Mouse (Mus musculus): ENCODE measurements at regions not wholly inside any gene's neighbourhood (a gene's known extent, or its start where the extent isn't known, plus 50 kb on each side); places are given as distances from the start of the nearest gene placed in this dataset.

DNA sequence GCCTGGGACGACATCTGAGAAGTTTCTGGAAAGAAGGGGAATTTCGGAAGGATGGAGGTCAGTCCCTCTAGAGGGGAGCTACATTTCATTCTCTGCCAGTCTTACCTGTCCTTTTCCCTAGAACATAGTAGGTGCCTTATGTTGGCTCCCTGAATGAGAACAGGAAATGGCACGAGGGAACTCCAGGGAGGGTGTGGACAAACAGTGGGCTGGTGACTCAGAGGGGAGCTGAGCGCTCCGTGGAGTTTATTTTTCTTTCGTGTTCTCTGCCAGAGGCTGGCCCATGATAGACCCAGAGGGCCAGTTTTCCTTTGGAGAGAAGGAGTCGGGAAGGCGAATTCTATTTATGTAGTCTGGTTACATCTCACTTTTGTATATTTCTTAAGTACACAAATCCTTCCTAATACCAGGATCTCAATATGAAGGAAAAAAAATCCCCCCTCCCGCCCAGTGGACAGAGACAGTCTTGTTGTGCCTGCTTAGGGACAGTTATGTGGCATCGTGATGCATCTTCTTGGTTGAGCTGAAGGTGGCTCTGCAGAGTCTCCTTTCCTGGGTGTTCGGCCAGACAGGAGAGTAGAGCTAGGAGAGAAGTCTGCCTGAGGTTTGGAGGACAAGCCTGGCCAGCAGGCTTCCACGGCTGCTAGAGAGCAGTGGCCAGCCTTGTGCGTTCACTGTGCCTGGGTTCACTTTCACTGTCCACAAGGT lies 84.3 kb upstream of the Rbpj start:
- no peak for DNase-seq

- no peak for DNase-seq
Measured at GRCm38 (mm10) chr5:53384026-53384425, 81.9 kb upstream of the Rbpj start.

- DNase-seq = no peak
Measured at GRCm38 (mm10) chr5:53385513-53386148, 80.3 kb upstream of the Rbpj start.

DNA sequence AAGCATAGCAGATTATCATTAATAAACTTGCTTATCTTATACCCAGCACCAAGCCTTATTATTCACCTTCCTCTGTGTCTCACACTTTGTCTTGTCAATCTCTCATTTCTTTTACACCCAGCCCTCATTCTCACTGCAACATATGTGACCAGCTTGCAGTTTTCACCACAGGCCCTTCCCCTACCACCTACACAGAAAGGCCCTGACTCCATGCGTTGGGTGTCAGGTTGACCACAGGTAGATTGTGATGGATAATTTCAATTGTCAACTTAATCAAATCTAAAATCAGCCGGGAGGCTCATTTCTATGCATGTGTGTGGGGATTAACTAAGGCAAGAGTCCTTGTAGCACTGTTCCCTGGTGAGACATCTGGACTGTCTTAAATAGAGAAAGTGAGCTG lies 72.4 kb upstream of the Rbpj start:
- DNase-seq = no peak

GRCm38 (mm10) chr5:53394560-53394959 lies 71.4 kb upstream of the Rbpj start:
- DNase-seq = no peak

DNA sequence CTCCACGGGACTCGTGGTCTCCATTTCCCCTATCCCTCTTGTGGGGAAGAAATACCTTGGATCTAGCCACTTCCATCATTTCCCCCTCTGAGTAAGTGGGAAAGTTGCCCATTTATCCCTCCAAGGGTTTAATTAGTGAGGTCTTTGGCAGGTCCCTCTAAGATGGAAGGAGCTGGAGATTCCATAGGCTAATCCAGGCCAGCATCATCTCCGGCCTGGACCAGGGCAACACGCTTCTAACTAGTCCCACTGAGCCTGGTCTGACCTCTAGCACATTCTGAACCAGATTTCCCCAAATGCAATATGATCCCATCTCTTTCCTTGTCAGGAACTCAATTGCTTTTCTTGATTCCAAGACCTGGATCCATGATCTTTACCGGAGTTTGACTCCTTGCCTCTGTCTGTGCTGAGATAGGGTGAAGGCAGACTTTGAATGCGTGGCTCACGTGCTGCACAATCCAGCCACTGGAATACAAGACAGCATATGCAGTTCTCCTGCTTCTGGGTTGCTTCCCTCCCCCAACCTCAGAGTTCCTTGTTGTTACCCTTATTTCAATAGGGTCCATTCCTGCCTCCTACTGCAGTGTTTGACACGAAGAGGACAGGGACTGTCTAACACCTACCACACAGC lies 67.4 kb upstream of the Rbpj start:
- no peak for DNase-seq

DNA sequence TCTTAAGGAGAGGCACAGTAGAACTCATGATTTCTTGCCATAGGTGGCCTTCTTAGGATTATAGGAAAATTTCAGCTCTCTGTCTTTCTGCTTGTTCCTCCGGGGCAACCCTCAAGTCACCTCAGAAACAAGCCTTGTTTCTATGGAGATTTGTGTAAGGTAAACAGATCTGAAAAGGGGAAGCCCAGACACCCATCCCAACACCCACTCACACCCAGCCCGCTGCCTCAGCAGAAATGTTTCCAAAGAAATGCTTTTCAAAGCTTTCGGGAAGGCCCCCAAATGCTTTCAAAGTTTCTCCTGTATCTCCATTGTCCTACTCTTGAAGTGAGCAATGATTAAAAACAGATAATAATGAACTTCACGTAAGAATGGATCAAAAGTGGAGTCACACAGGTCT lies 64.9 kb upstream of the Rbpj start:
- DNase-seq = no peak

GRCm38 (mm10) chr5:53402022-53402421 lies 63.9 kb upstream of the Rbpj start:
- DNase-seq = no peak

DNA sequence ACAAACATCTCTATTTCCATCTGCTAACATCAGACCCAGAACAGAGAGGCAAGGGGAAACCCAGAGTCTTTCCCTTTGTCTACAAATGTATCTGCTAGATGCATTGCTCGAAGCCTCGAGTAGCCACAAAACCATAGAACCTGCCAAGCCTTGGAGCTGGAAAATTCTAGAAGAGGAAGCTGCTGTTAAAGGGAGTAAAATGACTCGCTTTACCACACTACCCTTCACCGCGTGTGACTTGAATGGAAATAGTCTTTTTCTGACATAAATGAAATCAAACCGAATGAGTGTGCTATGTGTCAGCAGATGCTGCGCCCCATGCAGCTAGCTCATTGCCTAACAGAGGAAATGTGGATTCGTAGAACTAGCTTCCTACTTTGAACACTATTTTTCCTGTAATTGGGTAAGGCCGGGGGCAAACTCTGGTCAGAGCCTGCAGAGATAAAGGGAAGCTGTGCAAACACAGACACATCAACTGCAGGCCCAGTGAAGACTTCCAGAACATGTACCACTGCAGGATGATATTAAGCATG lies 63.3 kb upstream of the Rbpj start:
- no peak for DNase-seq

GRCm38 (mm10) chr5:53405929-53406328 lies 60.0 kb upstream of the Rbpj start:
- no peak for DNase-seq

GRCm38 (mm10) chr5:53407646-53408045 lies 58.3 kb upstream of the Rbpj start:
- no peak for DNase-seq

DNA sequence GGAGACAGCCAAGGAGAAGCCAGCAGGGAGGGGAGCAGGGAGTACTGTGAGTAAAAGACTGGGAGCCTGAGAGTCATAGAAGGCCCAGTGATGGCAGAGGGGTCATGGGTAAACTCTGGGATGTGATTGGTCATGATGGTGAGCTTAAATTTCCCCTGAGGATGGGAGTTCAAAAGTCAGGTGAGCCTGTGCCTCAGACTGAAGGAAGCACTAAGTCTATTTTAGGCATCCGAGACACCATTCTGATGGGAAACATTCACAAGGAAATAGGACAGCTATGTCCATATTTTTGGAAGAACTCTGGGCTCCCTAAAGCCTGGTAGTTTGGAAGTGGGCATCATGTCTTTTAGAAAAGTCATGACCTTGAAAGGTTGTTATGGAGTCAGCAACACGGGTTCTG lies 57.7 kb upstream of the Rbpj start:
- DNase-seq = no peak

DNA sequence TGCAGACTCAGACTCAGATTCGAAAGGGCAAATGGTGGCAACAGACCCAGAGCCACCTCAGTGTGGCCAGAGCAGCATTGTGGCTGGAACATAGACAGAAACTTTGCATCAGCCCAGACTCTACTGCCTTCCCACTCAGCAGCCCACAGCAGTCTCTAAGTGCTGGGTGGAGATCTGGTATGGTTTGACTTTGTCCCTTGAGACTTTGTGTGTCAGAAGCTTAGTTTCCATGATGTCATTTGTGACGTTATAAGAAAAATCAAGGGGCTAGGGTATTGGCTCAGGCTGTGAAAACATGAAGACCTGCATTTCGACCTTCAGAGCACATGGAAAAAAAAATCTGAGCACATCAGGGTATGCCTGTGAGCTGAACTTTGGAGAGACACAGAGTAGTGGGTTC lies 56.2 kb upstream of the Rbpj start:
- no peak for DNase-seq

DNA sequence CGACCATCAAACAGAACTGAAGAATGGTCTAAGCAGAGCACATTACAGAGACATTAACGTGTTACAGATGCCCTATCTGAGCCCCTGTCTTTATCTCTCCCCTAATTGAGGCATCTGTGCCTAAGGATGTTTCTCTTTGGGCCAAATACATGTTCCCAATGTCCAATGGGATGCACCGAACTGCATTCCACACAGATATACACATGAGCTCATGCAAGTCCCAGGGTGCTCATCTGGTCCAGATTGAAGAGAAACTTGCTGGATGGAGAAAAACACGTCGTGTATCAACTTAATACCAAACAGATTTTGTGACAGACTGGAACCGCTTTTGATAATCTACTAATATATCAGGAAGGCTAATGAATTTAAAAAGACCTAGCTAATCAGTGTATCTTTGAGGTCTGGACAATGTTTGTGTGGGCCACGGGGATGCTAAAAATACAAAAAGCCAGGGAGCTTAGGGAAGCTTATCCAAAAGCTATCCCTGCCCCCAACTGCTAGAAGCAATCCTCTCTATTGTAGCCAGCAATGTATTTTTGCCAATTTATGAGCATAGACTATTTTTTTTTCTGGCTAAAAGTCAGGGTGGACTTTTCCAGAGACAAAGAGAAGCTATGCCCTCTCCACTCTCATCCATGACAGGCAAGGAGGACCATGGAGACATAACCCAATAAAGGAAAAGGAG lies 53.4 kb upstream of the Rbpj start:
- DNase-seq = no peak

DNA sequence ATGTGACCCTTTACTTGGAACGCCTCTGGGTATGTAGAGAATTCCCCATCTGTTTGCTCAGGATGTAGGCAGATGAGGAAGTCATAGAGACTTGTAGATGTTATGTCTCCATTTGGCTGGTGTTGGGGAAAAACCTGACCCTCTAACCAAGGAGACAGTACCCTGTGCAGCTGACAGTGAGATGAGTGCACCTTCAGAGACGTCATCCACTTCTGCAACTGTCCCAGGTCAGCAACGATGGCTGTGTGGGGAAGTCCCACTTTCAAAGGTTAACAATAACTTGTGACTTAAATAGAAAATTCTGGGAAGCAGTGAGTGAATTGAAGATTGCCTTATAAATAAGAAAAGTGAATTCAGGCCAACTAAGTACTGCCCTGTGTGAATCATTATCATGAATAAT lies 52.3 kb upstream of the Rbpj start:
- no peak for DNase-seq

DNA sequence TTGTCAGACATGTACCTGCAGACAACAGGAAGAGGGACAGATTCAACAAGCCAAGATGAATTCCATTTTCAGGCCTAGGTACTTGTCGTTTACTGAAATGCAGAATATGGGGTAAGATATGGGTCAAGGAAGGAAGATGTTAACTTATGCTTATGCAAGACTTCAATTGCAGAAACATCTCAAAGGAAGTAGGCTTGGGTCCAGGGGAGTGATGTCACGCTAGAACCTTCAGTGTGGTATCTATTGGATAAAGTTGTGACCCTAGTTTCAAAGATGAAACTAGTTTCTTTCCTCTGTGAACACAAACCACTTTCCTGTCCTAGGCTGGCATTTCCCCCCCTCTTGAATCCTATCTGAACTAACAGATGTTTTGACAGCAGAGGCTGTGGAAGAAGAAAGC lies 50.5 kb upstream of the Rbpj start:
- no peak for DNase-seq
